Mouse (Mus musculus): Measurements from ENCODE around the gene Psd.

GRCm38 (mm10) chr19:46317546-46317885, 9.4 kb downstream of the Psd start:
- TF ChIP-seq CTCF (IDR thresholded peaks at IDR 0.05; ENCODE audit: control insufficient read depth, insufficient read depth, insufficient replicate concordance, low read depth, low read length) (no peak), POLR2A (IDR thresholded peaks at IDR 0.05; ENCODE audit: control insufficient read depth, low read depth, low read length) (no peak)
